Mouse (Mus musculus) ES-Bruce4 (cell line): ENCODE measurements at regions not wholly inside any gene's neighbourhood (a gene's known extent, or its start where the extent isn't known, plus 50 kb on each side); places are given as distances from the start of the nearest gene placed in this dataset.

ENCODE experiments used
- H3K27ac ChIP-seq: 2 replicates; pipeline ENCODE4 v1.5.1; 2012; ENCODE audit warnings: low read length, inconsistent platforms; ENCODE audit not compliant: insufficient read depth
- H3K27me3 ChIP-seq: 2 replicates; pipeline ENCODE4 v1.6.1; 2012; ENCODE audit warnings: mild to moderate bottlenecking, low read length, inconsistent platforms; ENCODE audit not compliant: control insufficient read depth, poor library complexity, insufficient read depth, severe bottlenecking
- H3K36me3 ChIP-seq: 2 replicates; pipeline ENCODE4 v1.6.1; 2012; ENCODE audit warnings: inconsistent platforms, mild to moderate bottlenecking, low read length, moderate library complexity; ENCODE audit not compliant: control insufficient read depth, poor library complexity, insufficient read depth, severe bottlenecking
- H3K4me1 ChIP-seq: one replicate; pipeline ENCODE4 v1.8.1; 2011; ENCODE audit warnings: low read length; ENCODE audit not compliant: control insufficient read depth, insufficient read depth
- H3K4me3 ChIP-seq: 2 replicates; pipeline ENCODE4 v1.5.1; 2011; ENCODE audit warnings: low read depth, mild to moderate bottlenecking, low read length
- H3K9ac ChIP-seq: 2 replicates; pipeline ENCODE4 v1.6.1; 2012; ENCODE audit warnings: low read depth, mild to moderate bottlenecking, inconsistent platforms; ENCODE audit not compliant: poor library complexity, severe bottlenecking
- H3K9me3 ChIP-seq: replicated peaks from 2 replicates; pipeline ENCODE4 v1.6.1; 2012; ENCODE audit warnings: mild to moderate bottlenecking, low read length, inconsistent platforms; ENCODE audit not compliant: control insufficient read depth, poor library complexity, insufficient read depth, severe bottlenecking
- CTCF ChIP-seq: IDR thresholded peaks from one replicate; pipeline ENCODE4 v1.8.1; 2011; ENCODE audit warnings: low read depth, low read length
- EP300 ChIP-seq: IDR thresholded peaks from 2 replicates; pipeline ENCODE4 v1.6.1; 2011; ENCODE audit warnings: low read depth, low read length; ENCODE audit not compliant: insufficient read depth
- POLR2A ChIP-seq: IDR thresholded peaks from one replicate; pipeline ENCODE4 v1.8.1; 2011; ENCODE audit warnings: low read length; ENCODE audit not compliant: insufficient read depth

DNA sequence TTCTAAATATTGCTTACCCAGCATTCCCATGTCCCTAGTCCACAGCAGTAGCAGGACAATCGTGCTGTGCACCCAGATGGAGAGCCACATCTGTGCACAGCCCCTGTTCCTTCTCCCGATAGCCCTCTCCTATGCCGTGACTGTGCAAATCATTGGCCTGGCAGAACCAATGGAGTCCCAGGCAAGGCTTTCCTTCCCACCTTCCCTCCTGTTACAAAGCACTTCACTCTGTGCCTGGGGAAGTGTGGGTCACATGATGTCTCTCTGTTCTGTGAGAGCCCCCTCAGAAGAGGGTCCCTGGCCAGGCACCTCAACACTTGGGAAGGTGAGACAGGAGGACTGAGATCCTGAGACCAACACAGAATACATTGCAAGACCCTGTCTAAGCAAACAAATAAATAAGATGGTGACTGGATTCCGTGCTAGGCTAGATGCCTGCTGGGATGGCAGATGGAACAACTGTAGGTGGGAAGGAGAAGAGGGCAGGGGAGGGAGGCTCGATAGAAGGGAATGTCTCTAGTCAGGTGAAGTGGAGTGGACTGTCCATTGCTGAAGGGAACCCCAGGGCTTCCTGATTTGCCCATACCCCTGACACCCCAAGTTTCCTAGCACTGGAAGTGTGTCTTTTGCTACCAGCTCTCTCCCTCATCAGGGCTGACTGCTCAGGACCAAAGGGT lies 73.5 kb downstream of the Rassf10 start:
- no peak overlapping the region for H3K27ac ChIP-seq
- H3K27me3 ChIP-seq: no peaks in the 10 kb centered on the region
- TF ChIP-seq EP300: no peak
- TF ChIP-seq CTCF: no peak
- TF ChIP-seq POLR2A: no peak
- peaks cover under 1% of the 10 kb centered on the region for H3K4me1 ChIP-seq
- no peak overlapping the region for H3K4me3 ChIP-seq
- H3K36me3 ChIP-seq: no peaks in the 10 kb centered on the region
- H3K9me3 ChIP-seq: no peaks in the 10 kb centered on the region
- no peak overlapping the region for H3K9ac ChIP-seq

DNA sequence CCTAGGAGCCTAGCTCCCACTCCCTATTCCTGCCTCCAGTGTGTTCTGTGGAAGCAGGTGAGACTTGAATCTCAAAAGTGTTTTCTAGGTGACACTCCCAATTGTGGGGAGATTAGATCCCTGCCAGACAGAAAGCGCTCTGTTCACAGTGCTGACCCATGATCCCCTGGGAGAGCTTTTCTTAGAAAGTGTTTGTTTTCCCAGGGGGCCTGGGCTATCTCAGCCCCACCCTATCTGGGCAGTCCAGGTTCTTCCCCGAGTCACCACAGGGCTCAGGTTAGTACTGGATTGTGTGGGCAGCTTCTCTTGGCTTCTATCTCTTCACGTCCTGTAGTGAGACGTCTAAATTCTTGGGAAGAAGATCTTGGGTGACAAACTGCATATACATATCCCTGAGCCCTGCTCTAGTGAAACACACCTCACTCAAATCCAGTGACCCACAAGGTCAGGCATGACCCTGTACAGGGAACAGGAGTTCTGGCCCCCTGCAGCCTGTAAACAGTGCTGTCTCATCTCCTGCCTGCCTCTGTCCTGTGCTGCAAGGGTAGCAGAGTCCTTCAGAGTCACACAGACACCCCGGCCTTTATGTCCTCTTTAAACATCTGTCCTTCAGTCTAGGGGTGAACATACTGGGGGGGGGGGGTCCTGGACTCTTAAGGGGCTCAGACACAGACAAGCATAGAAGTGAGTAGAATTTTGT lies 76.4 kb downstream of the Rassf10 start:
- H3K36me3 ChIP-seq: no peaks in the 10 kb centered on the region
- H3K27me3 ChIP-seq: no peaks in the 10 kb centered on the region
- TF ChIP-seq EP300: no peak
- no peak for TF ChIP-seq POLR2A
- TF ChIP-seq CTCF: no peak
- no peak overlapping the region for H3K4me3 ChIP-seq
- H3K4me1 ChIP-seq: no peaks in the 10 kb centered on the region
- H3K9me3 ChIP-seq: no peaks in the 10 kb centered on the region
- no peak overlapping the region for H3K9ac ChIP-seq
- peak overlapping the region; percentile 29; the same call in 1 of the 2 replicates for H3K27ac ChIP-seq

DNA sequence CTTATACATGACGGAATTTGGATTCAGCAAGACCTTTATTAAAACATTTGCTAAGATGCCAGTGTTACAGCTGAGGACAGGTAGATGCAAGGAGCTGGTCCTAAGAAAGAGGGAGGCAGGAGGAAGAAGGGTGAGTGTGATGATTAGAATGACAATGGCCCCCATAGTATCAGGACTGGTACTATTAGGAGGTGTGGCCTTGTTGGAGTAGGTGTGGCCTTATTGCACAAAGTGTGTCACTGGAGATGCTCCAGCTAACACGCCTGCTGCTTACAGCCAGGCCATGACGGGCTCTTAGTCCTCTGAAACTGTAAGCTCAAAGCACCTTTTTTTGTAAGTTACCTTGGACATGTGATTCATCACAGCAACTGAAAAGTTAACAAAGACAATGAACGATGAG lies 82.0 kb downstream of the Rassf10 start:
- TF ChIP-seq EP300 (0 out of 2 replicates have a peak, but pooled peaks have one; percentile 9), CTCF (no peak)
- H3K9ac ChIP-seq: no peak overlapping the region
- no peaks in the 10 kb centered on the region for H3K27me3 ChIP-seq
- no peaks in the 10 kb centered on the region for H3K9me3 ChIP-seq
- no peak overlapping the region for H3K4me3 ChIP-seq
- no peak overlapping the region for H3K27ac ChIP-seq
- H3K4me1 ChIP-seq: peaks cover 9% of the 10 kb centered on the region
- no peaks in the 10 kb centered on the region for H3K36me3 ChIP-seq

DNA sequence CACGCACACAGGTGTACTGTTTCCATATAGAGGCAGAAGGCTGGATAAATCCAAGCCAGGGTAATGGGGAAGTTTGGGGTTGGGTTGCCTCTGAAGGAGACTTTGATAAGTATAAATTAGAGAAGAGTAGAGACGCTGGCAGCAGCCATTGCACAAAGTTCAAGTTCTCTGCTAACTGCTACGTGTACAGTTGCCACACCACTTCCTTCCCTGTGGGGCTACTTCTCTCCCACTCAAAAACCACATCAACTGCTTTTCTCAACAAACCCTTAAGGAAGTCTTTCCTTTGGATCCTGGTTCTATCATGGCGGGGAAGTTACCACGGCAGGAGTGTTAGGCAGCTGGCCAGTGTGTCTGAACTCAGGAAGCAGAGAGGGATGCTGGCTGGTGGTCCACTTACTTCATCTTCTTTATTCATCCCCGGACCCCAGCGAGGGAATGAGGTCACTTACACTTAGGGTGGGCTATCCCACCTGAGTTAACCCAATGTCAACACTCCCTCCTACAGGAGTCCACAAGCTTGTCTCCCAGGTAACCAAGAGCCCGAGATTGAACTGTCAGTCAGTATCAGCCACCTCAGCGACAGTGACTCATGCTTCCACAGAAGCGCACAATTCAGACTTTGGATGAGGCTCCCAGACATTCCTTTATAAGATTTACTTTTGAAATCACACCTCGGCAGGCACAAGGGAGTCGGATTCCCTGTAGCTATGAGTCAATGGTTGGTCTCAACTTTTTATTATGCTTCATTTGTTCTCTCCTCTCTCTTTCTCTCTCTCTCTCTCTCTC lies 84.3 kb downstream of the Rassf10 start:
- Histone ChIP-seq H3K9ac (no peak overlapping the region), H3K27ac (no peak overlapping the region), H3K9me3 (no peaks in the 10 kb centered on the region), H3K4me3 (no peak overlapping the region), H3K27me3 (no peaks in the 10 kb centered on the region), H3K4me1 (peaks cover 16% of the 10 kb centered on the region), H3K36me3 (no peaks in the 10 kb centered on the region)
- TF ChIP-seq POLR2A (no peak), CTCF (no peak), EP300 (no peak)

DNA sequence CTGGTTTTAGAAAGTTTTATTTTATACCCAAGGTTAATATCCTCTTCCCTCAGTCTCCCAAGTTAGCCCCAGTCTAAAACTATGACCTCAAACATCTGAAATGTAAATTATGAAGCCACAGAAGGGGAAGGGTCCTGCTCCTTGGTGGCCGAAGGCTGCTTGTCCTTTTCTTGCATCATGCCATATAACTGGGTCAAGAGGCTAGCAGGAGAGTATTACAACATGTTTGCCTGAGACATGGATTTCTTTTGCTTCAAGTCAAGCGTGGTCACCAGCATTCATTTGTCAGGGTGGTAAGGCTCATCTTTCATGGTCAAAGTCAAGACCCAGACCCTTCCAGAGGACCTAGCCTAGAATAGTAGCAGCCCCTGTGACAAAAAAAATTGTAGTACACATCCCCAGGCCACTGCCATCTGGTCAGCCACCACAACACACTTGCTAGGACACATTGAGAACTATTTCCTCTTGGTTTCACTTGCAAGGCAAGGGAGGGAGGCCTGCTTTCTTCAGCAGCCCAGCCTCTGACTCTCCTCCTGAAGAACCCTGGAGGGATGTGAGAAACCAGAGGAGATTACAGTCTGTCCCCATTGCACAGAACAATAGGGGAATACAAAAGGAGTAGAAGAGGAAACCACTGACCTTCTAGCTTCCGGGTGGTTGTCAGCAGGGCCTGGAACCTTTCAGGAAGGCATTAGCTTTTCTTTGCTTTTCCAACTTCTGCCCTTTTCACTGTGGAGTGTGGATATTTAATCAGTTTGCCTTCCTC lies 85.3 kb downstream of the Rassf10 start:
- no peaks in the 10 kb centered on the region for H3K9me3 ChIP-seq
- H3K36me3 ChIP-seq: no peaks in the 10 kb centered on the region
- peaks cover 16% of the 10 kb centered on the region for H3K4me1 ChIP-seq
- no peak overlapping the region for H3K9ac ChIP-seq
- no peak overlapping the region for H3K4me3 ChIP-seq
- TF ChIP-seq EP300 (peak; percentile 77), POLR2A (no peak)
- H3K27me3 ChIP-seq: no peaks in the 10 kb centered on the region
- peak overlapping the region; percentile 68 for H3K27ac ChIP-seq
